Mouse (Mus musculus): Measurements from ENCODE around the gene Cfap299. TPM values are rescaled to one million over a fixed set of nuclear protein-coding genes. Genes with fewer than 3 reads are reported as not detected.

Gene Cfap299
- total RNA-seq, 2 experiments from 2014 or later = not detected

DNA sequence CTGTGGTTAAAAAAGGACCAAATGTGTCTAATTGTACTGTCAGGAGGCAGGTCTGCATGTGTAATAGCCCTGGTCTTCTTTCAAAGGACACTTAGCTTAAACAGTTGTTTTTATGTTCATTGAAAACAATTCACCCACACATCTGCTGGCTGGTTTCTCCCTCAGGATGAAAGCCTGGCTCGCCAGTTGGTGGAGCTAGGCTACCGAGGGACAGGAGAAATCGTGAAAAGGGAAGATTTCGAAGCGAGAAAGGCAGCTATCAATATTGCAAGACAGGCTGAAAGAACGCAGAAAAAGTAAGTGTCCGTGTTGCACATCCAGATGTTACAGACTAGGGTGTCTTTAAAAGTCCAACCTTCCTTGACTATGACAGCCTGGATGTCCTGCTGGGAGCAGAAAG lies 17.0 kb downstream of the Cfap299 start:
- H3K27ac ChIP-seq = no peak overlapping the region
- H3K4me3 ChIP-seq = no peak overlapping the region
- TF ChIP-seq CTCF (IDR thresholded peaks at IDR 0.05) = no peak
- intact Hi-C loops (cut with DNase I) = loop anchor here (5.0 kb wide), 1 partner anchor 531 kb away; no protein-coding TSS in a partner anchor
- DNase-seq = no peak

DNA sequence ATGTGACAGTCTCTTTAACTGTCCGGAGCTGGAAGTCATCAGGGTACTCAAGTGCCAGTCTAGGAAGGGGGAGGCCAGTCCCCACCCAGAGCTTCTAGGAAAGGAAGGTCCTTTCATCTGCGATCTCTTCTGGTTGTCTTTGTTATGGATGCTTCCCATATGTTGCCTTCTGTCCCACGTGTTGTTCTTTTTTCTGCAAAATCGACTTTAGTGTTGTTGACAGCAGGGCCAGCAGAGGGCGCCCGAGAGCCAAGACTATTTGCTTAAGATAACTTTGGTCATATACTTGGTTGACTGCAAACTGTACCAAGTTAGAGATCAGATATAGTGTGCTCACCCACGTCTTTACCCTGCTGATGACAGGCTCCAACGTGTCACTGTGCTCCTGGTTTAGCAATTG lies 19.5 kb downstream of the Cfap299 start:
- no peak overlapping the region for H3K4me3 ChIP-seq
- TF ChIP-seq CTCF (IDR thresholded peaks at IDR 0.05) = peak; percentile 94; the same call in 1 of the 2 replicates
- peak; percentile 67 for DNase-seq
- no peak overlapping the region for H3K27ac ChIP-seq
- intact Hi-C loops (cut with DNase I) = loop anchor here (1.0 to 5.0 kb wide), 2 partner anchors 516 to 529 kb away; no protein-coding TSS in a partner anchor

DNA sequence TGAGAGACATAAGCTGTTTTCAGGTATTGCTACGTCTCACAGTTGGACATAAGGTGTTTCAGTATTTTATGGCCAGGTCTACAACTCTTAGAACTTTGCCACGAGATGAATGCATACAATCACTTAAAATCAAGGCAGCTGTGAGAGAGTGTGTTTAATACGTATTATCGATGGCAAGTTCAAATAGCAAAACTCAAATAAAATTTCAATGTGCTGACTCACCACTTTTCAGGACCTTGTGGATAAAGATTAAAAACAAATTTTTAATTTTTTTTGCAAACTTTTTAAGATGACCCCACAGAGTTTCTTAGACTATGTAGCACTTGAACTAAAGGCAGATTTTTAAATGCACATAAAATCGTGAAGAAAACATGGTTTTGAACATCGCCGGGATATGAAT lies 30.8 kb downstream of the Cfap299 start:
- H3K4me3 ChIP-seq = no peak overlapping the region
- H3K27ac ChIP-seq = no peak overlapping the region
- DNase-seq = no peak
- intact Hi-C loops (cut with DNase I) = no loop called here
- TF ChIP-seq CTCF (IDR thresholded peaks at IDR 0.05) = no peak

DNA sequence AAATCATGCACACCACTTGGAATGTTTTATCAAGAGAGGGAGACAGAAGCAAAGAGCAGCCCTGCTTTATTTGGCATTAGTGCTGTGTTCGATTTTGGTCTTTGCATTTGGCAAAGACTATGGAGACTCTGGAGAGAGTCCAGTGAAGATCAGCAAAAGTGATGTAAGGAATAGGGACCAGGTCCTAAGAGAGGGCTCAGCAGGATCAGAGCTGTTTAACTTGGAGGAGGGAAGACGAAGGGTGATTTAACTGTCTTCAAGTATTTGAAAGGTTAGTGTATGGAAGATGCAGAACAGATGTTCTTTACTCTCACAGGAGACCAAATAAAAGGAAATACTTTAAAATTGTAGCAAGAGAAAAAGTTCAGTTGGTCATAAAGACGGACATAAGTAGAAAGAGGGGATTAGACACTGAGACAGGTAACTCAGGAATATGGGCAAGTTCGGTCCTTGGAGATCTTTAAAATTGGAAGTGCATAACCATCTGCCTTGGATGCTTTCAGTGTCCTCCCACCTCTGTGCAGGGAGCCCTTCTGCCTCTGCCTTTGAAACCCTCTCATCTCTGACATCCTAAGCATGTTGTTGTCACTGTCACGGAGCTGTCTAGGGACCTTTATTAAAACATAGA lies 31.8 kb downstream of the Cfap299 start:
- no peak for TF ChIP-seq CTCF (IDR thresholded peaks at IDR 0.05)
- Histone ChIP-seq H3K4me3 (no peak overlapping the region), H3K27ac (no peak overlapping the region)
- intact Hi-C loops (cut with DNase I) = no loop called here
- DNase-seq = no peak

DNA sequence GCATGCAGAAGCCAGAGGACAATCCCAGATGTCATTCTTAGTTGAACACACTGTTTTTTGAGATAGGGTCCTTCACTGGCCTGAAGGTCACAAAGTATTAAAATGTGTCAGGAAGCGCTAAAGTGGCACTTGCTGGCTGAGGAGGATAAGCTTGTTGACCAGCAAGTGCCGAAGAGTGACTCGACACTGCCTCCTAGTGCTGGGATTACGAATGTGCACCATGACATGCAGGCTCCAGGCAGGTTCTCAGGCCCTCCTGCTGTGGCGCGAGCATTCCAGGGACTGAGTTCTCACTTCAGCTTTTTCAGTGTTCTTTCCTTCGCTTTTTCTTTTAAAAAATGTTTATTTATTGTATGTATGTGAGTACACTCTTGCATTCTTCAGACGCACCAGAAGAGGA lies 34.3 kb downstream of the Cfap299 start:
- intact Hi-C loops (cut with DNase I) = no loop called here
- no peak for DNase-seq
- peak; percentile 35; the same call in 1 of the 2 replicates for TF ChIP-seq CTCF (IDR thresholded peaks at IDR 0.05)
- no peak overlapping the region for H3K4me3 ChIP-seq
- no peak overlapping the region for H3K27ac ChIP-seq

DNA sequence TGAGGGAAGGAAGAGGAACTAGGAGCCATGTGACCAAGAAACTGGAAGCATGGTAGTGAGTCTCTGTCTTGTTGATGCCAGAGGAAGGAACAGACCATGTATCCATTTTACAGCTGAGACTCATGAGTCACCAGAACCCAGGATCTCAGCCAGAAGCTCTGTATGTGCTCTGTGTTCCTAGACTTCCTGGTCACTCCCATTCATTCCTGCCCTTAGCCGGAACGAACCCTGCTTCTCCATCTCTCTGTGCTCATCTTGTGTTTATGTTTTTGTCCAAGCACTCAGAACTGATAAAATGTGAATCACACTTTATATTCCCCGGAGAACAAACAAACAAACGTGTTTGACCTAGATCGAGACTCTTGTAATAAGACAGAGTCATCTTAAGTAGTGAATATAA lies 36.2 kb downstream of the Cfap299 start:
- intact Hi-C loops (cut with DNase I) = no loop called here
- Histone ChIP-seq H3K27ac (no peak overlapping the region), H3K4me3 (no peak overlapping the region)
- no peak for TF ChIP-seq CTCF (IDR thresholded peaks at IDR 0.05)
- DNase-seq = no peak

DNA sequence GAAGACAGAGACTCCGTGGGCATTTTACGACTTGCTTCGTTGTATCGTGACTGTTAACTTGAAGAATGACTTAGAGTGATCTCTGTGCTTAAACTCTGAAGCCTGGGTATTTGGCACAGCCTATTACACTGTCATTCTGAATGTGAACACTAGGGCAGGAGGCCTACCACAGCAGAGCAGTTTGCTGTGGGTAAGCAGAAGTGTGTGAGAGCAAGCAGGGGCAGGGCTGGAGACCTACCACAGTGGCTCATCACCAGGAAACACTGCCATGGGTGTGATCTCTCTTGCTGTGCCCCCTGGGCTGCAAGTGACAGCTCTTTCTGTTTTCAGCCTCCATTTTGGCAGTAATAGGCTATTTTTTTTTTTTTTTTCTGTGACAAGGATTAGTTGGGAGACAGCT lies 39.7 kb downstream of the Cfap299 start:
- intact Hi-C loops (cut with DNase I) = no loop called here
- TF ChIP-seq CTCF (IDR thresholded peaks at IDR 0.05) = no peak
- Histone ChIP-seq H3K4me3 (no peak overlapping the region), H3K27ac (no peak overlapping the region)
- no peak for DNase-seq

DNA sequence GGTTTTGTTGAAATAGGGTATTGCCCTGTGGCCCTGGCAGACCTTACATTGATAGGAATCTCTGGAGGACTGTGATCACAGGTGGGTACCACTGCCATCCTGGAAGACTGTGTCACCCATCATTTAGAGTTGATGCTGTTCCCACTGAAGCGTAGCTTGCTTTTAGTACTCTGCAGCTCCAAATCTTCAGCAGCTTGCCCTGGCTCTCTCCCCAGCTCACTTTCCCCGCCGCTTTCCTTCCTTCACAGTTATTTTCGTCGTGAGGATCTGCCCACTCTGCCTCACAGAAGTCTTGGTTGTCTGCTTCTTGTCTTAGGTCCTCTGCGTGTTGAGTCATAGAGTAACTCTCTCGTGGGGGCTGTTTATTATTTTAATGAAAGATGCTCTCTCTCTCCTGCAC lies 40.3 kb downstream of the Cfap299 start:
- Histone ChIP-seq H3K4me3 (no peak overlapping the region), H3K27ac (no peak overlapping the region)
- DNase-seq = no peak
- intact Hi-C loops (cut with DNase I) = no loop called here
- no peak for TF ChIP-seq CTCF (IDR thresholded peaks at IDR 0.05)

DNA sequence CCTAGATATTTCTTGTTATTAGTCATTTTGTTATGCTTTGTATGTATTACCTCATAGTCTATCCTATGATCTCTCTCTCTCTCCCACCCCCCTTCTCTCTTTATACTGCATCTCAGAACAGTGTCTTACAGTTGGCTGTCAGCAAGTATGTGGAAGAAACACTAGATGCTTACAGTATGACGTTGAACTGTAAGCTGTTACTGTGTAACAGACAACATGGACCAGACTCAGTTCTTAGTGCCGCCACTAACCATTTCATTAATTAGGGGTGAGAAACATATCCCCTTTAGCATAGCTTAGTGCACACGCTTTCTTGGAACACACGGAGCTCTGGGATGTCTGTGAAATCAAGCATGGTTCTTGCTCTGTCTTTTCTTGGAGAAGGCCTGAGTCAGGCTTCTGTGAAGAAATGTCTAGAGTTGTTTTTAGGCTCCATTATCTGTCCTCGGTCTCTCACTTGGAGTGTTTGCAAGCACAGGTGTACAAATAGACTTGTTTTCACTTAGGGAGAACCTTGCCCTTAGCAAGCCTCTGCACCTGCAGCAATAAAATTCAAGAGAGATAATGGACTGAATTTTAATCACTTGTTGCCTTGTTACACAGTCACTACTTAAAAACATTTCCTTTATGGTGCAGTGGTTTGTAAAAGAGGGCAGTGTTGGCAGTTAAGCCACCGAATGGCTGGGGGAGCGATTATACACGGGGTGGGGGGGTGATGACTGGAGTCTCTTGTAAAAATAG lies 47.1 kb downstream of the Cfap299 start:
- intact Hi-C loops (cut with DNase I) = no loop called here
- TF ChIP-seq CTCF (IDR thresholded peaks at IDR 0.05) = no peak

DNA sequence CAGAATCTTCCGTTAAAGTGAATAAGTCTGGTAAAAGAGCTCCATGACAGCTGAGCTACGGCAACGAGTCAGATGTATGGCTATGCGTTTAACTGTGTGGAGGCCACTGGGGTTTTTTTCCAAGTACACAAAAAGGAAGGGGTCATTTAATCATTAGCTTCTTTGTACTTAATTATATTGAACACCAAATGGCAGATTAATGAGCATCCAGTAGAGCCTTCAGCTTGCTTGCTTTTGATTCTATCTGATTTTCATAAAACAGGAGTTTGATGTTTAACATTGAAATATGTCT lies 47.6 kb downstream of the Cfap299 start:
- no peak for TF ChIP-seq CTCF (IDR thresholded peaks at IDR 0.05)
- H3K4me3 ChIP-seq = no peak overlapping the region
- intact Hi-C loops (cut with DNase I) = no loop called here
- no peak overlapping the region for H3K27ac ChIP-seq
- DNase-seq = no peak

More for the DNA sequence above, 47.1 kb downstream of the Cfap299 start:
- no peak overlapping the region for H3K27ac ChIP-seq
- no peak for DNase-seq
- H3K4me3 ChIP-seq = no peak overlapping the region

DNA sequence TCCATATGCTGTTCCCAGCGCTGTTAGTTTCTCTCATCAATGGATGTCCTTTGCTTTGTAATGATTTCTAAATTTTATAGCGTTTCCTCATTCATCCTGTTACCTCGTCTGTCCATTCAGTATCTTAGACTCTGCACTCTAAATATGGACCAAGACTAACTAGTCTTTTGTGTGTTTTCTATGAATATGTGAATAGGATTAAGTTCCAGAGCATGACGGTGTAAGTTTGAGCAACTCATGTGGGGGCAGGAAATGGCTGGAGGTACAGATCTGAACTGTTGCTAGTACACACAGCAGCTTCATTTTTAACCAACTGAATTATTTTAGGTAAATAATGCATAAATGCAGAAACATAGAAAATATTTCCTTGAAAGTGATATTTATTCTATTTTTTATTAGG lies 51.3 kb downstream of the Cfap299 start:
- no peak overlapping the region for H3K4me3 ChIP-seq
- no peak for DNase-seq
- intact Hi-C loops (cut with DNase I) = no loop called here
- H3K27ac ChIP-seq = no peak overlapping the region
- TF ChIP-seq CTCF (IDR thresholded peaks at IDR 0.05) = no peak

DNA sequence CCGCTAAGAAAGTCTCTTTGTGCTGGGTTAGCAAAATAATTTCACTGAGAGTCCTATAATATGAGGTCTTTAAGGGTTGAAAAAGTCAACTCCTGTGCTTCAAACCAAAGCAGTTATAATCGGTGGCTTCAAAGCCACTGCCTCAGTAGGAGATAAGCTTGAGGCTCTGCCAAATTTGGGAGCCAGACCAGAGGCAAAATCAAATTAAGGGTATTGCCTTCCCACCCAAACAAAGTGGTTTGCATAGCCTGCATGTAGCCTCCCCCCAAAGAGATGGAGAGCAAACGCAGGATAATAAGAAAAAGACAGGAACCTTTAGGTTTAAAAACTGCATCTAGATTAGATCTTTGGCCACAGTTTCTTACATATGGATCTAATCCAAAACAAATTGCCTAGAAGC lies 58.0 kb downstream of the Cfap299 start:
- intact Hi-C loops (cut with DNase I) = no loop called here
- no peak for DNase-seq
- TF ChIP-seq CTCF (IDR thresholded peaks at IDR 0.05) = no peak

DNA sequence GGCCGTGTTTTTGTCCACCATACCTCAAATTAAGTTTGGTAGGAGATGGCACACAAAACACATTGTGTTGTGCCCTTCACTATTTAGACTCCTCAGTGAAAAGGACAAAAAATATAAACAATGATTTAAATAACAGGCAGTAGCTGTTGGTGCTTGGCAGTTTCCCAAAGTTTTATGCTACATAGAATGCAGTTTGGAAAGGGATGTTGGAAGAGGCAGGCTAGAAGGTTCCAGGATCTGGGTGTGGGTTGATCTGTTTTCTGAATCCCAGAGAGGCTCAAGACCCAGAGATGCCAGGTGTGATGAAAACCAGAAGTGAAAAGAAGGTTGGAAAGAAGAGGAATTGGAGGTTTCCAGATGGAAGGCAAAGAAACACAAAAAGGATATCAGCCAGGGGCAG lies 73.1 kb downstream of the Cfap299 start:
- Histone ChIP-seq H3K27ac (no peak overlapping the region), H3K4me3 (no peak overlapping the region)
- DNase-seq = no peak
- intact Hi-C loops (cut with DNase I) = no loop called here
- no peak for TF ChIP-seq CTCF (IDR thresholded peaks at IDR 0.05)

More for the DNA sequence above, 58.0 kb downstream of the Cfap299 start:
- H3K4me3 ChIP-seq = no peak overlapping the region
- H3K27ac ChIP-seq = no peak overlapping the region

DNA sequence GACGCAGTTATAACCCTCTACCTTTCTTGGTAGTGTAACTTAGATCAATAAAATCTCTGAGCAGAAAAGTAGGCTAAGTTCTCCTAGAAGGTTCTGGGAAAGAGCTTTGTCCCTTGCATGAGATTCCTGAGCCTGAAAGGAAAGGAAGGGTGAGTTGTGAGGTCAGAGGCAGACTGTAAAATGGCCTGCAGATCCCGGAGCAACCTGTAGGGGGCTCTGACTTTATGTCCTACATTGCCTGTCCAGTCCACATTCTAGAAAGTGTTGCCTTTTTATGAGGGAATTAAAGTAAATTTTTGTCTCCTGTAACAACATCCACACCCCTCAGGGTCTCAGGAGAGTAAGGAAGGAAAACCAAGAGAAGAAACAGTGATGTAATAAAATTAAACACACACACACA lies 81.0 kb downstream of the Cfap299 start:
- intact Hi-C loops (cut with DNase I) = no loop called here
- DNase-seq = no peak
- Histone ChIP-seq H3K27ac (no peak overlapping the region), H3K4me3 (no peak overlapping the region)
- TF ChIP-seq CTCF (IDR thresholded peaks at IDR 0.05) = peak; percentile 52
